Mouse (Mus musculus): ENCODE measurements around the gene 9430038I01Rik. TPM values are rescaled to one million over a fixed set of nuclear protein-coding genes. Genes with fewer than 3 reads are reported as not detected.

The 9430038I01Rik gene
- polyA plus RNA-seq, 1 experiment from 2014 or later, result 16.8 TPM

DNA sequence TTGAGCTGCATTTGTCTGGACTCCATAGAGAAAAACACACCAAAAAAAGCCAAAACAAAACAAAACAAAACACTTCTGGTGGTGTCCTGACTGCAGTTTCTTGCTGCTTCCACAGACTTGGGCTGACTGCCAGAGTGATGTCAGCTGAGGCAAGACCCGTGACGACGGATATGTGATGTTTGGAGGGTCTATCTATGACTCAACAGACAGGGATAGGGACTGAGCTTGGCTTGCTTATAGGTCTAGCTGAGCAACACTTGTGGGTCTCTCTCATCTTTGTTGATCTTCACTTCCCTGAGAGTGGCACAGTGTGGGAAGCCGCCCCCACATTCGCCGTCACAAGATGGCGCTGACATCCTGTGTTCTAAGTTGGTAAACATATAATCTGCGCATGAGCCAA, 4.1 kb upstream of the 9430038I01Rik start:
- H3K4me1 ChIP-seq, result peaks cover 6% of the 10 kb centered on the region
- no peak overlapping the region for H3K27ac ChIP-seq
- no peak for ATAC-seq (ENCODE audit: low FRiP score)
- H3K36me3 ChIP-seq, result no peaks in the 10 kb centered on the region
- 89% methylated on average over 8 of the region's 8 CpGs for WGBS
- no peak overlapping the region for H3K4me3 ChIP-seq
- no peak overlapping the region for H3K9ac ChIP-seq
- no peak overlapping the region for H3K4me2 ChIP-seq (replicated peaks)
- no peaks in the 10 kb centered on the region for H3K27me3 ChIP-seq
- no peaks in the 10 kb centered on the region for H3K9me3 ChIP-seq (replicated peaks)

GRCm38 (mm10) chr7:137407428-137408058, 3.0 kb downstream of the 9430038I01Rik start:
- no peak for ATAC-seq (ENCODE audit: low FRiP score)
- 96% methylated on average over 1 of the region's 1 CpGs for WGBS
- no peaks in the 10 kb centered on the region for H3K9me3 ChIP-seq (replicated peaks)
- peaks cover 6% of the 10 kb centered on the region for H3K4me1 ChIP-seq
- no peak overlapping the region for H3K4me2 ChIP-seq (replicated peaks)
- H3K27me3 ChIP-seq, result no peaks in the 10 kb centered on the region
- no peak overlapping the region for H3K4me3 ChIP-seq
- H3K27ac ChIP-seq, result no peak overlapping the region
- no peaks in the 10 kb centered on the region for H3K36me3 ChIP-seq
- H3K9ac ChIP-seq, result no peak overlapping the region

DNA sequence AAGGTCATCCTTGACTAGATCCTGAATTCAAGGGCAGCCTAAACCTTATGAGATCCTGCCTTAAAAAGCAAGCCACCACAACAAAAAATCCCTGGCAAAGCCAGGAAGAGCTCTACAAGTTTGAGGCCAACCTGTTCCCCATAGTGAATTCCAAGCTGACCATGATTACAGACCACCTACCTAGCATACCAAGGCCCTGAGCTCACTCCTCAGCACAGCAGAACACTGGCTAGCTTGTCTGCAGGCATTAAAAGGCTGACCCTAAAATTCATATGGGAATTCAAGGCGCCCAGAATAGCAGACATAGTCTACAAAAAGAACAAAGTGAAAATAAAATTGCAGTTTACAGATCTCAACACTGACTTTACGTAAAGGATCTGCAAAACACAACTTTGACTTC, 6.4 kb downstream of the 9430038I01Rik start:
- Histone ChIP-seq H3K9me3 (replicated peaks) (peaks cover 8% of the 10 kb centered on the region), H3K4me3 (no peak overlapping the region), H3K9ac (no peak overlapping the region), H3K36me3 (no peaks in the 10 kb centered on the region), H3K27me3 (no peaks in the 10 kb centered on the region), H3K4me2 (replicated peaks) (no peak overlapping the region), H3K27ac (no peak overlapping the region), H3K4me1 (no peaks in the 10 kb centered on the region)
- no peak for ATAC-seq (ENCODE audit: low FRiP score)
- 80% methylated on average over 2 of the region's 2 CpGs for WGBS

DNA sequence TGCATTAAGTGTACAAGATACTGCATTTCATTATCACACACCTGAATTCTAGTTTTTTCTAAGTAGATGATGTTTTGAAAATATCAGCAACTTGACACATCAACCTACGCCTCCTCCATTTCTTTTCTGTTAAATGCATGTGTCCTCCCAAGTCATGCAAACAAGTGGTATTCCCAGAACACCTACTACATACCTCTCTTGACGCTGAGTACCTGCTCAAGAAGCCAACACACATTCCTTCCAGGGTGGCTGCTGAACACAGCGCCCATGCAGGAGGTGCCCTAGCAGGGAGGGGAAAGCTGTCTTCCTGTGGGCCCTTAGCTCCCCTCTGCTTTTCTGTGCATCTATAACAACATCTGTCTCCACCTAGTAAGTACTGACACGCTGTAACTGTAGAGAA, 11.6 kb downstream of the 9430038I01Rik start:
- Histone ChIP-seq H3K4me3 (no peak overlapping the region), H3K9ac (no peak overlapping the region), H3K27ac (no peak overlapping the region), H3K4me1 (no peaks in the 10 kb centered on the region), H3K9me3 (replicated peaks) (peaks cover 8% of the 10 kb centered on the region), H3K27me3 (no peaks in the 10 kb centered on the region), H3K4me2 (replicated peaks) (no peak overlapping the region), H3K36me3 (no peaks in the 10 kb centered on the region)
- 92% methylated on average over 4 of the region's 4 CpGs for whole genome bisulfite sequencing
- no peak for ATAC-seq (ENCODE audit: low FRiP score)

- peaks cover 8% of the 10 kb centered on the region for H3K9me3 ChIP-seq (replicated peaks)
- no peak overlapping the region for H3K9ac ChIP-seq
- 97% methylated on average over 8 of the region's 8 CpGs for WGBS
- no peak for ATAC-seq (ENCODE audit: low FRiP score)
- H3K27me3 ChIP-seq, result no peaks in the 10 kb centered on the region
- H3K27ac ChIP-seq, result no peak overlapping the region
- no peaks in the 10 kb centered on the region for H3K4me1 ChIP-seq
- no peak overlapping the region for H3K4me2 ChIP-seq (replicated peaks)
- H3K4me3 ChIP-seq, result no peak overlapping the region
- H3K36me3 ChIP-seq, result no peaks in the 10 kb centered on the region
These were observed 13.1 kb downstream of the 9430038I01Rik start for GRCm38 (mm10) chr7:137397361-137397910.

DNA sequence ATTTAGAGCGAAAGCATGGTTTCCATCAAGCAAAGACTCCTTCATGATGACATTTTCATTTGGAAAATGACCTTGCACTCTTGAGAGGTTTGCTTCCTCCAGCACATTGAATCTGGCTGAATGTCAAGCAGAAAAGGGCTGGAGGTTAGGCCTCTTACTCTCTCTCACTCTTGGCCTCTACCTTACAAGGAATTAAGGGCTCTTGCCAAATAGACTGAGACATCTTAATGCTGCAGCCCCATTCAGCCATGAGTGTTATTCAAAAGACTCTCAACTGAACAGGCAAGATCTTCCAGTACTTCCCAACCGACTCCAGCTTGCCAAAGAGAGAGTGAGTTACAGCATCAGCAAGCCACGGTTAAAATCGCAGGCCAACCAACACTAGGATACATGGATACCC, 15.1 kb downstream of the 9430038I01Rik start:
- 91% methylated on average over 4 of the region's 4 CpGs for WGBS

DNA sequence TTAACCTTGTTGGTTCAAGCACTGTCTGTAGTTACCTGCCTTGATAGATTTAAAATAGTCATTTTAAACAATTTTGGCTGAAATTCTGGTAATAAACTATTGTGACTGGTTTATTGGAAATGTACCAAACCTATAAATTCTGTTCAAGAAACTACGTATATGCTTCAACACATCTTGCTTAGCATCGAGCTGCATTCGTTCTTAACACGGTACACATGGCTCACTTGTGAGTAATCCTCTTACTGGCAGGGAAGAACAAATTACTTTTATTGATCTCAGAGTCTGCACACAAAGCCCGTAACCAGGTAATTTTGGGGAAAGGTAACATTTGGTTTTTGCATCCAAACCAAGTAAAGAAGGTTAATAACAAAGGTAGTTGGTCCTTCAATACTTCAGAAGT, 22.7 kb downstream of the 9430038I01Rik start:
- no peak for ATAC-seq (ENCODE audit: low FRiP score)
- Histone ChIP-seq H3K4me1 (no peaks in the 10 kb centered on the region), H3K4me3 (no peak overlapping the region), H3K9ac (no peak overlapping the region), H3K27me3 (no peaks in the 10 kb centered on the region), H3K4me2 (replicated peaks) (no peak overlapping the region), H3K9me3 (replicated peaks) (no peaks in the 10 kb centered on the region), H3K36me3 (no peaks in the 10 kb centered on the region), H3K27ac (no peak overlapping the region)
- 92% methylated on average over 5 of the region's 5 CpGs for WGBS

More for the DNA sequence above, 15.1 kb downstream of the 9430038I01Rik start:
- no peak for ATAC-seq (ENCODE audit: low FRiP score)
- Histone ChIP-seq H3K36me3 (no peaks in the 10 kb centered on the region), H3K27ac (no peak overlapping the region), H3K4me1 (no peaks in the 10 kb centered on the region), H3K9me3 (replicated peaks) (no peaks in the 10 kb centered on the region), H3K9ac (no peak overlapping the region), H3K4me2 (replicated peaks) (no peak overlapping the region), H3K27me3 (no peaks in the 10 kb centered on the region), H3K4me3 (no peak overlapping the region)

DNA sequence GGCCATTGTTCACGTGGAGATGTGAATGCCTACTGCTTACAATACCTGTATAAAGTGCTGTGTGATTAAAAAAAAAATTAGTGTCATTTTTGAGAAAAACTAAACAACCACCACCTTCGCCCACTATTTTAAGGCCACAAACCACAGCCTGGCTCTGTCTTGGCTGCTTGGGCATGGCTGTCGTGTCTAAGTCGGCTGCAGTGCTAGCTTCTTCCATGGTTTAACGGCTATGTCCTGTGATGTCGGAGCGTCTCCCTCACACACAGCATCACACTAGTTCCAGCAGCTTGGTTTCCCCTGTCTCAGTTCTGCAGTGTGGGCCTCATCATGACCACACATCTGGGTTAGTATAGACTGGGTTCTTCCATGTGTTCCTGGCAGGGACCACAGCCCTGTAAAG, 35.6 kb downstream of the 9430038I01Rik start:
- H3K9me3 ChIP-seq (replicated peaks), result no peaks in the 10 kb centered on the region
- H3K4me2 ChIP-seq (replicated peaks), result no peak overlapping the region
- no peaks in the 10 kb centered on the region for H3K27me3 ChIP-seq
- H3K4me3 ChIP-seq, result no peak overlapping the region
- H3K27ac ChIP-seq, result no peak overlapping the region
- no peak overlapping the region for H3K9ac ChIP-seq
- ATAC-seq (ENCODE audit: low FRiP score), result no peak
- peaks cover 3% of the 10 kb centered on the region; the same call in 1 of the 2 replicates for H3K36me3 ChIP-seq
- no peaks in the 10 kb centered on the region for H3K4me1 ChIP-seq
- 96% methylated on average over 7 of the region's 7 CpGs for WGBS

GRCm38 (mm10) chr7:137371770-137372169, 38.8 kb downstream of the 9430038I01Rik start:
- Histone ChIP-seq H3K4me3 (no peak overlapping the region), H3K4me1 (no peaks in the 10 kb centered on the region), H3K36me3 (peaks cover 3% of the 10 kb centered on the region; the same call in 1 of the 2 replicates), H3K4me2 (replicated peaks) (no peak overlapping the region), H3K27ac (no peak overlapping the region), H3K9me3 (replicated peaks) (no peaks in the 10 kb centered on the region), H3K9ac (no peak overlapping the region), H3K27me3 (no peaks in the 10 kb centered on the region)
- no peak for ATAC-seq (ENCODE audit: low FRiP score)
- 73% methylated on average over 4 of the region's 4 CpGs for WGBS

DNA sequence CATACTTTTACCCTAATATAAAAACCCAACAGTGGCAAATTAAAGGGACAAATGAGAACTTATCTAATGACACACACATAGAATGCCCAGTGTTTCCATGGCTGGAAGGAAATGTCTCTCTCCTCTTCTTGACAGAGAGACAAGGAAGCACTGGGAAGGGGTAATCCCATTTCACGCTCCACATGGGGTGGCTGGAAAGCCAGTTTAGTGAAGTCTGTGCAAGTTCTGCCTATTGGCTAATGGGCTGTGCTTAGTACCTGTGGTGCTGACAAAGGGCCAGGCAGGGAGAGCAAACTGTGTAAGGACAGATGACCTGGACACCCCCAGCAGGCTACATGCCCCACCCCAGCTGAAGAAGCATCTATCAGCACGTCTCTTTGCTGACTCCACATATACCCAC, 40.4 kb downstream of the 9430038I01Rik start:
- H3K9ac ChIP-seq, result no peak overlapping the region
- no peak overlapping the region for H3K4me3 ChIP-seq
- no peak overlapping the region for H3K27ac ChIP-seq
- no peaks in the 10 kb centered on the region for H3K4me1 ChIP-seq
- no peak overlapping the region for H3K4me2 ChIP-seq (replicated peaks)
- 44% methylated on average over 2 of the region's 2 CpGs for WGBS
- no peak for ATAC-seq (ENCODE audit: low FRiP score)
- no peaks in the 10 kb centered on the region for H3K9me3 ChIP-seq (replicated peaks)
- H3K36me3 ChIP-seq, result 0 out of 2 replicates have a peak, but pooled peaks cover 2% of the 10 kb centered on the region
- H3K27me3 ChIP-seq, result no peaks in the 10 kb centered on the region

- no peak overlapping the region for H3K9ac ChIP-seq
- ATAC-seq (ENCODE audit: low FRiP score), result no peak
- H3K4me3 ChIP-seq, result no peak overlapping the region
- no peaks in the 10 kb centered on the region for H3K9me3 ChIP-seq (replicated peaks)
- no peaks in the 10 kb centered on the region for H3K36me3 ChIP-seq
- H3K27me3 ChIP-seq, result no peaks in the 10 kb centered on the region
- H3K4me2 ChIP-seq (replicated peaks), result no peak overlapping the region
- H3K27ac ChIP-seq, result no peak overlapping the region
- 79% methylated on average over 4 of the region's 4 CpGs for WGBS
- no peaks in the 10 kb centered on the region for H3K4me1 ChIP-seq
These were observed 43.8 kb downstream of the 9430038I01Rik start for GRCm38 (mm10) chr7:137366736-137367135.

DNA sequence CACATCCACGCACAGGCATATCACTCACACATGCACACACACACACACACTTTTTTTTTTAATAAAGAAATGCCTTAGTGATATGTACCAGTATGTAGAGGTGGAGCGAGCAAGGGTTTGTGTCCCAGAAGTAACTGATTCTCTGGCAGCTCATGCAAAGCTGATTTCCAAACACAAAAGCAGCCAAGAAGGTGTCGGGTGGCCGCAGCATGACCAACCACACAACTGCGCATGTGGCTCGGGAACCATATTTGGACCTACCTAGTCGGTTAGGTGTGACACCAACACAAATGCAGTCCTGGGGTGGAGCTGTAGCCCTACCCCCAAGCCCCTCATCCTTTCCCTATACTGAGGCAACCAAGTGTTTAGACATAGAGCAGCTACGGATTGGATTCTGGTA, 45.5 kb downstream of the 9430038I01Rik start:
- Histone ChIP-seq H3K4me1 (no peaks in the 10 kb centered on the region), H3K4me2 (replicated peaks) (no peak overlapping the region), H3K9ac (no peak overlapping the region), H3K4me3 (no peak overlapping the region), H3K27ac (no peak overlapping the region), H3K36me3 (no peaks in the 10 kb centered on the region), H3K27me3 (no peaks in the 10 kb centered on the region), H3K9me3 (replicated peaks) (no peaks in the 10 kb centered on the region)
- ATAC-seq (ENCODE audit: low FRiP score), result no peak
- 95% methylated on average over 8 of the region's 8 CpGs for WGBS

- Histone ChIP-seq H3K9me3 (replicated peaks) (no peaks in the 10 kb centered on the region), H3K4me2 (replicated peaks) (no peak overlapping the region), H3K27ac (no peak overlapping the region), H3K9ac (no peak overlapping the region), H3K27me3 (no peaks in the 10 kb centered on the region), H3K4me1 (no peaks in the 10 kb centered on the region), H3K4me3 (no peak overlapping the region), H3K36me3 (no peaks in the 10 kb centered on the region)
- no peak for ATAC-seq (ENCODE audit: low FRiP score)
- 74% methylated on average over 7 of the region's 7 CpGs for WGBS
These were observed 46.0 kb downstream of the 9430038I01Rik start for GRCm38 (mm10) chr7:137364571-137364970.

Measured in hindbrain, embryonic 12.5 days (tissue).